Mouse (Mus musculus): Measurements from ENCODE around the gene Cct7. TPM values are rescaled to one million over a fixed set of nuclear protein-coding genes. Genes with fewer than 3 reads are reported as not detected.

Cct7 gene
- polyA plus RNA-seq, 1 experiment from 2014 or later = 496 TPM

DNA sequence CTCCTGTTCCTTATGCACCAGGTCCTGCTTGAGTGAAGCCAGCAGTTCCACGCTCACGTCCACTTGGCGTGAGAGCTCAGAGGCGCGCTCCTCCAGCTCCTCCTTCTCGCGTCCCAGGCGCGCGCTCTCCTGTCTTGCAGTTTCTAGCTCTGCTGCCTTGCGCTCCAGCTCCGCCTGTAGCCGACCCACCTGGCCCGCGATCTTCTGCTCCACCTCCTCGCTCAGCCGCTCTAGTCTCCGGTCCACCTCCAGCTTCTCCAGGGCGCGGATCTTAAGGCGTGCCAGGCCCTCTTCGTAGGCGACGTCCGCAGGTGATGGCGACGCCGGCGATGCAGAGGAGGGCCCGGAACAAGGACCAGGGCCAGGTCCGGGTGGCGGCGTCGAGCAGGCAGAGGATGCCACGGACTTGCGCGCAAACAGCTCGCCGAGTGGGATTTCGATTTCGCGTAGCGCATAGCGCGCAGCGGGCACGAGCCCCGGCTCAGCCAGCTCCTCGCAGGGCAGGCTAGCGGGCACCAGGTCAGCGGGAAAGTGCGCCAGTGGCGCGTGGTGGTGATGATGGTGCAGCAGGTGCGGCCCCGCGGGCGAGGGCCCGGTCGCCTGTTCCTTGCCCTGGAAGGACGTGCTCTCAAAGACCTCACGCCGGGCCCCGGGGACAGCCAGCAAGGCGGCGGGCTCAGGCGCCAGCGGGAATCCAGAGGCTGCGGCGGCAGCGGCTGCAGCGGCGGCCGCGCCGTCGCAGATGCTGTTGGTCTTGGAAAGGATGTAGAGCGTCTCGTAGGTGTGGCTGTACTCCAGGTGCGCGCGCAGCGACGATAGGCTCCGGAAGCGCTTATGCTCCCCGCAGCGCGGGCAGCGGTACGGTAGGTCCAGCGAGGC is 32.8 kb downstream of the Cct7 start:
- Histone ChIP-seq H3K4me2 (ENCODE audit: low read length) (peak overlapping the region; percentile 48), H3K9me3 (ENCODE audit: control insufficient read depth, low read length) (no peaks in the 10 kb centered on the region), H3K27me3 (replicated peaks; ENCODE audit: control insufficient read depth, insufficient read depth, low read length) (peaks cover 56% of the 10 kb centered on the region), H3K4me3 (ENCODE audit: low read depth, low read length) (peak overlapping the region; percentile 29; the same call in 1 of the 2 replicates), H3K9ac (ENCODE audit: low read length) (no peak overlapping the region), H3K36me3 (ENCODE audit: control insufficient read depth, insufficient read depth, low read length) (no peaks in the 10 kb centered on the region), H3K4me1 (replicated peaks; ENCODE audit: control insufficient read depth, insufficient read depth, low read length) (no peaks in the 10 kb centered on the region), H3K27ac (ENCODE audit: low read depth) (no peak overlapping the region)
- DNase-seq (ENCODE audit: low spot score) (peak; percentile 63), ATAC-seq (replicated peaks; ENCODE audit: low FRiP score, low TSS enrichment, low read depth) (peak; percentile 60; the same call in 1 of the 2 replicates)
- WGBS = 3% methylated on average over 90 of the region's 92 CpGs

- Histone ChIP-seq H3K27me3 (replicated peaks; ENCODE audit: control insufficient read depth, insufficient read depth, low read length) (peaks cover 53% of the 10 kb centered on the region), H3K9me3 (ENCODE audit: control insufficient read depth, low read length) (no peaks in the 10 kb centered on the region), H3K36me3 (ENCODE audit: control insufficient read depth, insufficient read depth, low read length) (no peaks in the 10 kb centered on the region), H3K9ac (ENCODE audit: low read length) (no peak overlapping the region), H3K4me2 (ENCODE audit: low read length) (no peak overlapping the region), H3K4me1 (replicated peaks; ENCODE audit: control insufficient read depth, insufficient read depth, low read length) (no peaks in the 10 kb centered on the region), H3K27ac (ENCODE audit: low read depth) (no peak overlapping the region), H3K4me3 (ENCODE audit: low read depth, low read length) (no peak overlapping the region)
- 76% methylated on average over 2 of the region's 2 CpGs for WGBS
- DNase-seq (ENCODE audit: low spot score) (no peak), ATAC-seq (replicated peaks; ENCODE audit: low FRiP score, low TSS enrichment, low read depth) (no peak)
Observed at GRCm38 (mm10) chr6:85485738-85486137, 34.4 kb downstream of the Cct7 start.

DNA sequence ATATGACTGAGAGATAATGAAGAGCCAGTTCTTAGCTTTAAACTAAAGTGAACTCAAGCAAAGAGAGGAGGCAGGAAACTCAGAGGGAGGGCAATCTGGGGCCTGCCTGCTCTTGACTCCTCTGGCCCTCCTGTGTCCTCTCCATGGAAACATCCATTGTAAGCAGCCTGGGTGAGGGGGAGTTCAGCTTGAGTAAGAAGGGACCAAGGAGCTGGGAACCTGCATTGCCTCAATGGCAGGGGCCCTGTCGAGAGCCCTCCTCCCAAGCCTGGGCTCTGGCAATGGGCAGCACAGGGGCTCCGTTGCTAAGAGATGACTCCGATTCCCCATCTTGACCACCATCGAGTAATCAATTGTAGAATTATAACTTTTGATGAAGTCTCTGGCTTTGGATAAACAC is 37.2 kb downstream of the Cct7 start:
- H3K27ac ChIP-seq (ENCODE audit: low read depth) = no peak overlapping the region
- H3K9ac ChIP-seq (ENCODE audit: low read length) = no peak overlapping the region
- H3K9me3 ChIP-seq (ENCODE audit: control insufficient read depth, low read length) = no peaks in the 10 kb centered on the region
- WGBS = 83% methylated on average over 4 of the region's 4 CpGs
- ATAC-seq (replicated peaks; ENCODE audit: low FRiP score, low TSS enrichment, low read depth) (no peak), DNase-seq (ENCODE audit: low spot score) (no peak)
- H3K4me3 ChIP-seq (ENCODE audit: low read depth, low read length) = no peak overlapping the region
- H3K4me2 ChIP-seq (ENCODE audit: low read length) = no peak overlapping the region
- peaks cover 33% of the 10 kb centered on the region for H3K27me3 ChIP-seq (replicated peaks; ENCODE audit: control insufficient read depth, insufficient read depth, low read length)
- H3K36me3 ChIP-seq (ENCODE audit: control insufficient read depth, insufficient read depth, low read length) = no peaks in the 10 kb centered on the region
- no peaks in the 10 kb centered on the region for H3K4me1 ChIP-seq (replicated peaks; ENCODE audit: control insufficient read depth, insufficient read depth, low read length)

- peaks cover 21% of the 10 kb centered on the region for H3K27me3 ChIP-seq (replicated peaks; ENCODE audit: control insufficient read depth, insufficient read depth, low read length)
- no peak overlapping the region for H3K9ac ChIP-seq (ENCODE audit: low read length)
- H3K4me3 ChIP-seq (ENCODE audit: low read depth, low read length) = no peak overlapping the region
- no peaks in the 10 kb centered on the region for H3K36me3 ChIP-seq (ENCODE audit: control insufficient read depth, insufficient read depth, low read length)
- no peak overlapping the region for H3K4me2 ChIP-seq (ENCODE audit: low read length)
- DNase-seq (ENCODE audit: low spot score) (no peak), ATAC-seq (replicated peaks; ENCODE audit: low FRiP score, low TSS enrichment, low read depth) (no peak)
- H3K27ac ChIP-seq (ENCODE audit: low read depth) = no peak overlapping the region
- H3K9me3 ChIP-seq (ENCODE audit: control insufficient read depth, low read length) = no peaks in the 10 kb centered on the region
- 71% methylated on average over 3 of the region's 3 CpGs for WGBS
- no peaks in the 10 kb centered on the region for H3K4me1 ChIP-seq (replicated peaks; ENCODE audit: control insufficient read depth, insufficient read depth, low read length)
Observed at GRCm38 (mm10) chr6:85489717-85490116, 38.4 kb downstream of the Cct7 start.

DNA sequence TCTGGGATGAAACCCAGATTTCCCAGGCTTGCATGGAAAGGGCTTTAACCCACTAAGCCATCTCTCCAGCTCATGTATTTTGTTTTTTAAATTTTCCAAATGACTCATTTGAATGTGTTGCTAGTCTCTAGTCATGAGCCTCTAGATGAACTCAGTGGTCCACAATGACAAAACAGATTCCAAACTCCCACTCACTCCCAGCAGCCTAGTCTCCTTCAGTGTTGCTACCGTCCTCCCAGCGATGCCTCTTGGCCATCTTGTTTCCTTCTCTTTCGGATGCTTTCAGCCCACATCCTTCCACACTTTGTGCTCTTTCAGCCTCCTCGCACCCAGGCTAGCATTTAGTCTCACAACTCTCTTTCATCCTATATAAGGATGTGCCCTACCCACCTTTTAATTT is 38.9 kb downstream of the Cct7 start:
- Histone ChIP-seq H3K9me3 (ENCODE audit: control insufficient read depth, low read length) (no peaks in the 10 kb centered on the region), H3K4me3 (ENCODE audit: low read depth, low read length) (no peak overlapping the region), H3K27me3 (replicated peaks; ENCODE audit: control insufficient read depth, insufficient read depth, low read length) (peaks cover 16% of the 10 kb centered on the region), H3K4me1 (replicated peaks; ENCODE audit: control insufficient read depth, insufficient read depth, low read length) (no peaks in the 10 kb centered on the region), H3K4me2 (ENCODE audit: low read length) (no peak overlapping the region), H3K36me3 (ENCODE audit: control insufficient read depth, insufficient read depth, low read length) (no peaks in the 10 kb centered on the region), H3K9ac (ENCODE audit: low read length) (no peak overlapping the region), H3K27ac (ENCODE audit: low read depth) (no peak overlapping the region)
- 85% methylated on average over 4 of the region's 4 CpGs for WGBS
- ATAC-seq (replicated peaks; ENCODE audit: low FRiP score, low TSS enrichment, low read depth) (no peak), DNase-seq (ENCODE audit: low spot score) (no peak)

GRCm38 (mm10) chr6:85491606-85492005 is 40.3 kb downstream of the Cct7 start:
- no peak overlapping the region for H3K4me3 ChIP-seq (ENCODE audit: low read depth, low read length)
- WGBS = 91% methylated on average over 3 of the region's 3 CpGs
- H3K4me1 ChIP-seq (replicated peaks; ENCODE audit: control insufficient read depth, insufficient read depth, low read length) = no peaks in the 10 kb centered on the region

GRCm38 (mm10) chr6:85496976-85497375 is 45.7 kb downstream of the Cct7 start:
- H3K4me3 ChIP-seq (ENCODE audit: low read depth, low read length) = no peak overlapping the region
- no peak overlapping the region for H3K9ac ChIP-seq (ENCODE audit: low read length)
- no peak overlapping the region for H3K27ac ChIP-seq (ENCODE audit: low read depth)
- H3K4me1 ChIP-seq (replicated peaks; ENCODE audit: control insufficient read depth, insufficient read depth, low read length) = 0 out of 2 replicates have a peak, but pooled peaks cover 1% of the 10 kb centered on the region
- H3K9me3 ChIP-seq (ENCODE audit: control insufficient read depth, low read length) = no peaks in the 10 kb centered on the region
- 0 out of 2 replicates have a peak, but pooled peaks cover 5% of the 10 kb centered on the region for H3K27me3 ChIP-seq (replicated peaks; ENCODE audit: control insufficient read depth, insufficient read depth, low read length)
- ATAC-seq (replicated peaks; ENCODE audit: low FRiP score, low TSS enrichment, low read depth) = no peak
- no peak overlapping the region for H3K4me2 ChIP-seq (ENCODE audit: low read length)
- H3K36me3 ChIP-seq (ENCODE audit: control insufficient read depth, insufficient read depth, low read length) = no peaks in the 10 kb centered on the region
- DNase-seq (ENCODE audit: low spot score) = no peak

More at GRCm38 (mm10) chr6:85491606-85492005, 40.3 kb downstream of the Cct7 start:
- Histone ChIP-seq H3K36me3 (ENCODE audit: control insufficient read depth, insufficient read depth, low read length) (no peaks in the 10 kb centered on the region), H3K9me3 (ENCODE audit: control insufficient read depth, low read length) (no peaks in the 10 kb centered on the region), H3K27ac (ENCODE audit: low read depth) (no peak overlapping the region), H3K27me3 (replicated peaks; ENCODE audit: control insufficient read depth, insufficient read depth, low read length) (peaks cover 2% of the 10 kb centered on the region; the same call in 1 of the 2 replicates), H3K9ac (ENCODE audit: low read length) (no peak overlapping the region), H3K4me2 (ENCODE audit: low read length) (no peak overlapping the region)
- no peak for DNase-seq (ENCODE audit: low spot score)
- ATAC-seq (replicated peaks; ENCODE audit: low FRiP score, low TSS enrichment, low read depth) = no peak

GRCm38 (mm10) chr6:85498147-85498546 is 46.8 kb downstream of the Cct7 start:
- Histone ChIP-seq H3K27me3 (replicated peaks; ENCODE audit: control insufficient read depth, insufficient read depth, low read length) (0 out of 2 replicates have a peak, but pooled peaks cover 5% of the 10 kb centered on the region), H3K4me3 (ENCODE audit: low read depth, low read length) (no peak overlapping the region), H3K9ac (ENCODE audit: low read length) (no peak overlapping the region), H3K4me1 (replicated peaks; ENCODE audit: control insufficient read depth, insufficient read depth, low read length) (0 out of 2 replicates have a peak, but pooled peaks cover 5% of the 10 kb centered on the region), H3K36me3 (ENCODE audit: control insufficient read depth, insufficient read depth, low read length) (no peaks in the 10 kb centered on the region), H3K27ac (ENCODE audit: low read depth) (no peak overlapping the region), H3K4me2 (ENCODE audit: low read length) (no peak overlapping the region), H3K9me3 (ENCODE audit: control insufficient read depth, low read length) (no peaks in the 10 kb centered on the region)
- WGBS = 62% methylated on average over 9 of the region's 9 CpGs
- no peak for ATAC-seq (replicated peaks; ENCODE audit: low FRiP score, low TSS enrichment, low read depth)
- DNase-seq (ENCODE audit: low spot score) = peak; percentile 71

DNA sequence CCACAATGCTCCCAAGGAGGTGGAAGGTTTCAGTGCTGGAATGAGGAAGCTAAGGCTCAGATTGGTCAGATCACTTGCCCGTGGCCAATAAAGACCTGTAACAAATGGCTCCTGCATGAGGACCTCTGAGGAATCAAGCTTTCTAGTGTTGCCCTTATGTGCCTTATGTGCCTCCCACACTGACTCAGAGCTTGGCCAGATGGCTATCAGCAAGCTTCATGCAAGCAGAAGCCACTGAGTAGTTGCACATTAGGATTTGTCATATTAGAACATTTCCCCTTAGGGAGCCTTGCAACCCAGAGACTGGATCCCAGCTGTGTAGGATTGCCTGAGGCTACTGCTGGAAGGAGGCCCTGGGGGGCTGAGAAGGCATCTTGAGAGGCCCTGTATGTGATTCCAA is 49.1 kb downstream of the Cct7 start:
- H3K27ac ChIP-seq (ENCODE audit: low read depth) = no peak overlapping the region
- no peak overlapping the region for H3K4me2 ChIP-seq (ENCODE audit: low read length)
- no peaks in the 10 kb centered on the region for H3K36me3 ChIP-seq (ENCODE audit: control insufficient read depth, insufficient read depth, low read length)
- no peak overlapping the region for H3K9ac ChIP-seq (ENCODE audit: low read length)
- ATAC-seq (replicated peaks; ENCODE audit: low FRiP score, low TSS enrichment, low read depth) (no peak), DNase-seq (ENCODE audit: low spot score) (no peak)
- H3K27me3 ChIP-seq (replicated peaks; ENCODE audit: control insufficient read depth, insufficient read depth, low read length) = peaks cover 14% of the 10 kb centered on the region
- 0 out of 2 replicates have a peak, but pooled peaks cover 5% of the 10 kb centered on the region for H3K4me1 ChIP-seq (replicated peaks; ENCODE audit: control insufficient read depth, insufficient read depth, low read length)
- 72% methylated on average over 1 of the region's 1 CpGs for WGBS
- H3K4me3 ChIP-seq (ENCODE audit: low read depth, low read length) = no peak overlapping the region
- no peaks in the 10 kb centered on the region for H3K9me3 ChIP-seq (ENCODE audit: control insufficient read depth, low read length)

Data from intestine, embryonic 14.5 days (tissue).